Mouse (Mus musculus): ENCODE data around the gene Gm49396. TPM values are rescaled to one million over a fixed set of nuclear protein-coding genes. Genes with fewer than 3 reads are reported as not detected.

The Gm49396 gene
- polyA plus RNA-seq, 2 experiments: 5.0 to 7.3 TPM

- Histone ChIP-seq H3K4me3 (replicated peaks; ENCODE audit: low read length) (no peak overlapping the region), H3K27ac (replicated peaks; ENCODE audit: low read depth, low read length) (no peak overlapping the region), H3K9ac (ENCODE audit: low read depth, low read length, severe bottlenecking) (no peak overlapping the region), H3K4me2 (replicated peaks; ENCODE audit: low read depth, low read length, severe bottlenecking) (no peak overlapping the region), H3K4me1 (ENCODE audit: control insufficient read depth, insufficient read depth, low read length) (peaks cover 14% of the 10 kb centered on the region), H3K36me3 (ENCODE audit: control insufficient read depth, insufficient read depth, low read length) (peaks cover 2% of the 10 kb centered on the region), H3K27me3 (ENCODE audit: control insufficient read depth, insufficient read depth, low read length) (no peaks in the 10 kb centered on the region), H3K9me3 (ENCODE audit: control insufficient read depth, low read length) (no peaks in the 10 kb centered on the region)
- DNase-seq (ENCODE audit: low spot score) (no peak), ATAC-seq (ENCODE audit: low FRiP score, low read depth) (no peak)
- TF ChIP-seq POLR2A (IDR thresholded peaks at IDR 0.05; ENCODE audit: borderline replicate concordance, extremely low read depth, insufficient read depth, insufficient read length): no peak
- WGBS: 43% methylated on average over 4 of the region's 4 CpGs
These were observed 28.4 kb downstream of the Gm49396 start for GRCm38 (mm10) chr7:30591605-30591951.

DNA sequence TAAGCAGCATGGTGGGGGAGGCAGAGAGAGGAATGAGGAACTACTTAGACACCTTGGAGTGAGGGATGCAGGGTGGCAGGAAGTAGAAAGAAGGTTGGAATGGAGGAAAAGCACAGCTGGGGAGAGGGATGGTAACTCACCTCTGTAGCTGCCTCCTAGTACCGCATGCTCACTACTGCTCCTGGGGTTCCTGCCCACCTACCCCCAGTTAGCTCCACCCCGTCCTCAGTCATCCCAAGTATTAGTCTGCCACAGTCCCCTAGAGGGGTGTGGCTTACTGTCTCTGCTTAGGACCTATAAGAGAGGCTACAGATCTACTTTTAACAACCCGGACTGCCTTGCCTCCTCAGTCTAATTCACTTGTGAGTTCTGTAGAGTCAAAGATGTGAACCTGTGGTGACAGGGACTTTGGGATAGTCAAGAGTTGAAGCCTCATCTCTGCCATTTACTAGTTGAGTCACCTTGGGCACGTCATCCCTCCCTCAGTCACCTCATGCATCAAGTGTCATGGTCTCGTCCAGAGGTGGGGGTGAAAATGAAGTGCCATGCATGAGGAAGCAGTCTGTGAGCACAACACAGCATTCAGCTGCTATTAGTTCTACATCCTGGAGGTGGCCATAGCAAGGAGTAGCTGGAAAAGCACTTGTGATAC is 29.8 kb downstream of the Gm49396 start:
- DNase-seq (ENCODE audit: low spot score): no peak
- WGBS: 39% methylated on average over 5 of the region's 5 CpGs
- no peak overlapping the region for H3K27ac ChIP-seq (replicated peaks; ENCODE audit: low read depth, low read length)

DNA sequence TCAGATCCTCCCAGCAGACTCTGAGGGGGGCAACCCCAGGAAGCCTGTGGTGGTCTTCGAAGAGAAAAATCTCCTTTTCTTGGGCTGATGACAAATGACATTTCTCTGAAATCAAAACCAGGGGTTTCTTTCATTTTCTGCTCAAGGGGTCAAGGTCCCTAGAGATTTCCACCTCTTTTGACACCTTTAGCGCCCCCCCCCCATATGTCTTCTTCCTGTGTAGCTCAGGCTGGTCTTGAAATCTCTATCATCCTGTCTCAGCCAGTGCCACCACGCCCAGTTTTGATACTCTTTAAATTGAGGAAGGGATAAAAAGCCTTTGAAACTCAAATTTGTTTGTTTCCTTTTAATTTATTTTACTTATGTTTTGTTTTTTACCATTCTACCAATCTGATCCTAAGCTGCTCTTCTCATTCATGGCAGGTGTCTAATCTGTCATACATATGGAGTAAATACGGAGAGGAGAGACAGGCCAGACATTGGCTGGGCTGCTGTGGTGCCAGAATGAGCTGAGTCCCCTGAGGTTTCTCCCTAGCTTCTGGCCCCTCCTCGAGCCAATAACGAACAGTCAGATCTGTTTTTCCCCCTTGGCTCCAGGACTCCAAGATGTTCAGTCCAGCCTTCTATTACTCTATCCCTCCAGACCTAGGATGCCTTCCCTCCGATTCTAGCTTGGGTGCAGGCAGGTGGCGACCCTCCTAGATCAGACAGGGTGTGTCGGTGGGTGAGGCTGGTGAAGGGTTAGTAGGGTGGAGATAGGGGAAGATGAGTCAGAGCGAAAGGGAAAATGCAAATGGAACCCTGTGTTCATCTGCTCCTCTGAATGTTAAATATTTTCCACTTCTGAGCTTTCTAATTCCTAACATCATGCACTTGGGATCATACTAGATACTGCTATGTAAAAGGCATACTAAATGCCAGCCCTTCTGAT is 30.7 kb downstream of the Gm49396 start:
- Histone ChIP-seq H3K27me3 (ENCODE audit: control insufficient read depth, insufficient read depth, low read length) (no peaks in the 10 kb centered on the region), H3K27ac (replicated peaks; ENCODE audit: low read depth, low read length) (no peak overlapping the region), H3K36me3 (ENCODE audit: control insufficient read depth, insufficient read depth, low read length) (no peaks in the 10 kb centered on the region), H3K9ac (ENCODE audit: low read depth, low read length, severe bottlenecking) (no peak overlapping the region), H3K4me1 (ENCODE audit: control insufficient read depth, insufficient read depth, low read length) (peaks cover 3% of the 10 kb centered on the region; the same call in 1 of the 2 replicates), H3K4me2 (replicated peaks; ENCODE audit: low read depth, low read length, severe bottlenecking) (no peak overlapping the region), H3K4me3 (replicated peaks; ENCODE audit: low read length) (no peak overlapping the region), H3K9me3 (ENCODE audit: control insufficient read depth, low read length) (no peaks in the 10 kb centered on the region)
- TF ChIP-seq POLR2A (IDR thresholded peaks at IDR 0.05; ENCODE audit: borderline replicate concordance, extremely low read depth, insufficient read depth, insufficient read length): no peak
- ATAC-seq (ENCODE audit: low FRiP score, low read depth): no peak
- 76% methylated on average over 10 of the region's 10 CpGs for WGBS
- DNase-seq (ENCODE audit: low spot score): no peak

More for the DNA sequence above, 29.8 kb downstream of the Gm49396 start:
- Histone ChIP-seq H3K4me1 (ENCODE audit: control insufficient read depth, insufficient read depth, low read length) (peaks cover 3% of the 10 kb centered on the region; the same call in 1 of the 2 replicates), H3K27me3 (ENCODE audit: control insufficient read depth, insufficient read depth, low read length) (no peaks in the 10 kb centered on the region), H3K9ac (ENCODE audit: low read depth, low read length, severe bottlenecking) (no peak overlapping the region), H3K36me3 (ENCODE audit: control insufficient read depth, insufficient read depth, low read length) (no peaks in the 10 kb centered on the region), H3K4me3 (replicated peaks; ENCODE audit: low read length) (no peak overlapping the region), H3K4me2 (replicated peaks; ENCODE audit: low read depth, low read length, severe bottlenecking) (no peak overlapping the region), H3K9me3 (ENCODE audit: control insufficient read depth, low read length) (no peaks in the 10 kb centered on the region)
- TF ChIP-seq POLR2A (IDR thresholded peaks at IDR 0.05; ENCODE audit: borderline replicate concordance, extremely low read depth, insufficient read depth, insufficient read length): no peak
- no peak for ATAC-seq (ENCODE audit: low FRiP score, low read depth)

- ATAC-seq (ENCODE audit: low FRiP score, low read depth) (no peak), DNase-seq (ENCODE audit: low spot score) (no peak)
- H3K27ac ChIP-seq (replicated peaks; ENCODE audit: low read depth, low read length): no peak overlapping the region
- no peak overlapping the region for H3K9ac ChIP-seq (ENCODE audit: low read depth, low read length, severe bottlenecking)
- H3K9me3 ChIP-seq (ENCODE audit: control insufficient read depth, low read length): no peaks in the 10 kb centered on the region
- H3K36me3 ChIP-seq (ENCODE audit: control insufficient read depth, insufficient read depth, low read length): no peaks in the 10 kb centered on the region
- H3K4me3 ChIP-seq (replicated peaks; ENCODE audit: low read length): no peak overlapping the region
- WGBS: 66% methylated on average over 4 of the region's 4 CpGs
- peaks cover 3% of the 10 kb centered on the region; the same call in 1 of the 2 replicates for H3K4me1 ChIP-seq (ENCODE audit: control insufficient read depth, insufficient read depth, low read length)
- TF ChIP-seq POLR2A (IDR thresholded peaks at IDR 0.05; ENCODE audit: borderline replicate concordance, extremely low read depth, insufficient read depth, insufficient read length): no peak
- no peaks in the 10 kb centered on the region for H3K27me3 ChIP-seq (ENCODE audit: control insufficient read depth, insufficient read depth, low read length)
- H3K4me2 ChIP-seq (replicated peaks; ENCODE audit: low read depth, low read length, severe bottlenecking): no peak overlapping the region
These were observed 31.4 kb downstream of the Gm49396 start for GRCm38 (mm10) chr7:30594510-30595024.

DNA sequence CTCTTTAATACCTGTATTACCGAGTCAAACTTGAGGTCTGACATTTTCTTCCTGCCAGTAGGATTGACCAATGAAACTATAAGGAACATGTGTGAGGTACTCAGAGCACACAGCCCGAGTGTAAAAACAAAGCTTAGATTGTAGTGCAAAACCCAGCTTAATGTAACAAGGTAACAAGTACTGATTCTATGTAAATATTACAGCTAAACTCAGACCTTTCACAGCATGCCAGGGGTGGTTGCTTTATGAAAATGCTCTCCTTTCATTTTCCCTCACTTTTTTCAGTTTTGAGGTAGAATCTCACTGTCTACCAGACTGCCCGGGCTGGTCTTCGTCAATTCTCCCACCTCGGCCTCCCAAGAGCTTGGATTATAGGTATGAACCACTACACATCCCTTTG is 32.9 kb downstream of the Gm49396 start:
- 66% methylated on average over 5 of the region's 5 CpGs for WGBS
- no peak for ATAC-seq (ENCODE audit: low FRiP score, low read depth)
- H3K4me3 ChIP-seq (replicated peaks; ENCODE audit: low read length): no peak overlapping the region
- H3K9me3 ChIP-seq (ENCODE audit: control insufficient read depth, low read length): no peaks in the 10 kb centered on the region
- no peaks in the 10 kb centered on the region for H3K4me1 ChIP-seq (ENCODE audit: control insufficient read depth, insufficient read depth, low read length)
- H3K27ac ChIP-seq (replicated peaks; ENCODE audit: low read depth, low read length): no peak overlapping the region
- TF ChIP-seq POLR2A (IDR thresholded peaks at IDR 0.05; ENCODE audit: borderline replicate concordance, extremely low read depth, insufficient read depth, insufficient read length): no peak
- DNase-seq (ENCODE audit: low spot score): no peak
- H3K27me3 ChIP-seq (ENCODE audit: control insufficient read depth, insufficient read depth, low read length): no peaks in the 10 kb centered on the region
- no peak overlapping the region for H3K4me2 ChIP-seq (replicated peaks; ENCODE audit: low read depth, low read length, severe bottlenecking)
- no peaks in the 10 kb centered on the region for H3K36me3 ChIP-seq (ENCODE audit: control insufficient read depth, insufficient read depth, low read length)
- H3K9ac ChIP-seq (ENCODE audit: low read depth, low read length, severe bottlenecking): no peak overlapping the region
